Mouse (Mus musculus): ENCODE measurements around the gene G0s2.
A peak's percentile ranks its signal among the peaks of the same experiment; 100 is the strongest.

Gene G0s2

DNA sequence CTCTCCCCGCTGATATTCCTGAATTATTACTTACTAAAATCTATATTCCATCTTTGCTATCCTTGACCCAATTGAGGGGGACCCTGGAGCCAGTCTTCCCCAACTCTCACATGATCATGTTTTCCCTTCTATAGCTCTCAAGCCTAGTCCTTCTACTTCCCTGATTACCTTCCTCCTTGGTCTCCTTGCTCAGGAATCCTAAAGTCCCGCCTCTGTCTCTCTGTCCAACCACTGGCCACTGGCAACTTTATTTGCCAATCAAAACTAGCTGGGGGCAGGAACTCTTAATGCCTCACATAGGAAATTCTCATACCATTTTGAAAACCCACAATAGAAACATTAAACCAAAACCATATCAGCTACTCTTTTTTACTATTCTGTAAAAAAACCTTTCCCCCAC, 8.3 kb upstream of the G0s2 start:
- no peak overlapping the region for H3K4me3 ChIP-seq (replicated peaks; ENCODE audit: low read length)
- H3K36me3 ChIP-seq (ENCODE audit: insufficient read depth, low read length), result no peaks in the 10 kb centered on the region
- TF ChIP-seq POU5F1 (IDR thresholded peaks at IDR 0.05; ENCODE audit: borderline replicate concordance, low read length) (no peak), NANOG (IDR thresholded peaks at IDR 0.05; ENCODE audit: borderline replicate concordance, low read length) (no peak)
- no peaks in the 10 kb centered on the region for H3K9me3 ChIP-seq (ENCODE audit: low read length)
- peaks cover 12% of the 10 kb centered on the region for H3K4me1 ChIP-seq (replicated peaks; ENCODE audit: low read depth, low read length)
- 0 out of 2 replicates have a peak, but pooled peaks cover 3% of the 10 kb centered on the region for H3K27me3 ChIP-seq (ENCODE audit: insufficient read depth, low read length)

DNA sequence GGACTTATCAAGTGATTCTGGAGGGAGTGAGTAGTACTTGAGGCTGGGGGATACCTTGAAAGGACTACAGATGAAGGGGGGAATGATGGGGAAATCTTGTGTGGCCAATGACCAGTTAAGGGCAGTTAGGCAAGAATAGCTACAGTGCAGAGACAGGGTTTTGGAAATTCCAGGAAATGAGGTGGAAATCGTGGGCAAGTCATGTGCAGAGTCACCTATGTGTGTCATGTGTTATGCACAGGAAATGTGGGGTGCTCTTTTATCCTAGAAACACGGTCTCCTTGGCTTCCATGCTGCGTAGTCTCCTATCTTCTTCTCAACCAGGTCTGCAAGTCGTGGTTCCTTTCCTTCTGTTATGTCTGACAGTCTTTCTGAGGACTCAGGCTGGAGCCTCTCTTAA, 6.5 kb upstream of the G0s2 start:
- H3K4me3 ChIP-seq (replicated peaks; ENCODE audit: low read length), result no peak overlapping the region
- no peaks in the 10 kb centered on the region for H3K9me3 ChIP-seq (ENCODE audit: low read length)
- TF ChIP-seq NANOG (IDR thresholded peaks at IDR 0.05; ENCODE audit: borderline replicate concordance, low read length) (no peak), POU5F1 (IDR thresholded peaks at IDR 0.05; ENCODE audit: borderline replicate concordance, low read length) (no peak), CTCF (conservative IDR thresholded peaks at IDR 0.05; ENCODE audit: low read length) (no peak)
- H3K36me3 ChIP-seq (ENCODE audit: insufficient read depth, low read length), result no peaks in the 10 kb centered on the region
- peaks cover 7% of the 10 kb centered on the region; the same call in 1 of the 2 replicates for H3K27me3 ChIP-seq (ENCODE audit: insufficient read depth, low read length)
- H3K4me1 ChIP-seq (replicated peaks; ENCODE audit: low read depth, low read length), result peaks cover 19% of the 10 kb centered on the region

DNA sequence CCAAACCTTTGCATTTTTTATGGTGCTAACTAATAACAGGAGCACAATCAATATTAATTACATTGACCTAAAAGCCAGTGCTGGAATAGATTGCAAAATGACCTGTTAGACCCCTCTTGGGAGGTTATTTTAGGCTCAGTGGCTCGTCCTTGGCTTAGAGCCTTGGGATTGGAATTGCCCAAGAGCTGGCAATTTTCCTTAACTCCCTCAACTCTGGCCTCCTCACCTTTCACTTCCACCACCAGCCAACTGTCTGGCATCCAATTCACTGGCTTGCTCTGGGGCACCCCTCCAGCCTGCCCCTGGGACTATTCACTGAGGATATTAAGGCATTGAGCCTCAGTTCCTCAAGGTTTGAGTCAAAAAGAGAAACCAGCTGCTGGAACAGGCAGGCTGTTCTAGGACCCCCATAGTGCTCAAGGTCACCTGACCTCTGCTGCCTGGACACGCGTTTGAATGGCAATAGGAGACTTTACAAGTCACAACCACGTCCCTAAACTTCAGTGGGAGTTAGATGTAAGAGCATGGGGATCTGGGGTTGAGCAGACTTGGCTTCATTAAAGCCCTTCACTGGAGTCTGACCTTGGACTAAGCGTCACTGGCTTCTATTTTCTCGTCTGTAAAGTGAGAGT, 5.5 kb upstream of the G0s2 start:
- H3K4me1 ChIP-seq (replicated peaks; ENCODE audit: low read depth, low read length), result peaks cover 26% of the 10 kb centered on the region
- H3K4me3 ChIP-seq (replicated peaks; ENCODE audit: low read length), result no peak overlapping the region
- H3K36me3 ChIP-seq (ENCODE audit: insufficient read depth, low read length), result no peaks in the 10 kb centered on the region
- TF ChIP-seq NANOG (IDR thresholded peaks at IDR 0.05; ENCODE audit: borderline replicate concordance, low read length) (no peak), POU5F1 (IDR thresholded peaks at IDR 0.05; ENCODE audit: borderline replicate concordance, low read length) (no peak), CTCF (conservative IDR thresholded peaks at IDR 0.05; ENCODE audit: low read length) (no peak)
- H3K27me3 ChIP-seq (ENCODE audit: insufficient read depth, low read length), result peaks cover 8% of the 10 kb centered on the region; the same call in 1 of the 2 replicates
- H3K9me3 ChIP-seq (ENCODE audit: low read length), result no peaks in the 10 kb centered on the region

DNA sequence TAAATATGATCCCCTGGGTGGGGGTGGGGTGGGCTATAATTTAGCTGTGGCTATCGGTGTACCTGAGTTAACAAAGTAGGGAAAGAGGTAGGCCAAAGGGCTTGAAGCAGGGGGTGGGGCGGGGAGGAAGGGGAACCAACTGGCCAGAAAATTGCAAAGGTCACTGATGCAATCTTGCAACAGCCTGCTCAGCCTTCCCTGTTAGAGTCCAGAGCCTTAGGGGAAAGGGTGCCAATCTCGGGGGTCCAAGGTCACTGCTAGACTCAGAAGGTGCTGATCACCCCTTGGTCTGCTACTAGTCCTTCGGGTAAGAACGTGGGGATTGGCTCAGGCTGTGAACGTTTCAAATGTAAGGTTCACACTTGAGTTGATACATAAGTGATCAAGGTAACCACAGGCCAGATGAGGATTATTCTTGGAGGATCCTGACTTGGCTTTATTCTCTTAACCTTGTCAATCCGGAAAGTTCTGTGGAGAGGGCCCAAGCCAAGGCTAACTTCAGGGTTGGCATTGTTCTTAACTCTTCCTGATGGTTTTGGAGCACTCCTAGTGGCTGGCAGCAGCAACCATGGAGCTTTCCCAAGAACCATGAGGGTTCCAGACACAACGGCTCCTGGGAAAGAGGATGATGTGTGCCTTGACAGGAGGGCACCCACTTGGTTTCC, 1.5 kb upstream of the G0s2 start:
- Histone ChIP-seq H3K9me3 (ENCODE audit: low read length) (no peaks in the 10 kb centered on the region), H3K4me3 (replicated peaks; ENCODE audit: low read length) (no peak overlapping the region), H3K36me3 (ENCODE audit: insufficient read depth, low read length) (no peaks in the 10 kb centered on the region), H3K27me3 (ENCODE audit: insufficient read depth, low read length) (peaks cover 31% of the 10 kb centered on the region), H3K4me1 (replicated peaks; ENCODE audit: low read depth, low read length) (peaks cover 50% of the 10 kb centered on the region)
- no peak for TF ChIP-seq CTCF (conservative IDR thresholded peaks at IDR 0.05; ENCODE audit: low read length)
- no peak for TF ChIP-seq POU5F1 (IDR thresholded peaks at IDR 0.05; ENCODE audit: borderline replicate concordance, low read length)
- TF ChIP-seq NANOG (IDR thresholded peaks at IDR 0.05; ENCODE audit: borderline replicate concordance, low read length), result no peak

DNA sequence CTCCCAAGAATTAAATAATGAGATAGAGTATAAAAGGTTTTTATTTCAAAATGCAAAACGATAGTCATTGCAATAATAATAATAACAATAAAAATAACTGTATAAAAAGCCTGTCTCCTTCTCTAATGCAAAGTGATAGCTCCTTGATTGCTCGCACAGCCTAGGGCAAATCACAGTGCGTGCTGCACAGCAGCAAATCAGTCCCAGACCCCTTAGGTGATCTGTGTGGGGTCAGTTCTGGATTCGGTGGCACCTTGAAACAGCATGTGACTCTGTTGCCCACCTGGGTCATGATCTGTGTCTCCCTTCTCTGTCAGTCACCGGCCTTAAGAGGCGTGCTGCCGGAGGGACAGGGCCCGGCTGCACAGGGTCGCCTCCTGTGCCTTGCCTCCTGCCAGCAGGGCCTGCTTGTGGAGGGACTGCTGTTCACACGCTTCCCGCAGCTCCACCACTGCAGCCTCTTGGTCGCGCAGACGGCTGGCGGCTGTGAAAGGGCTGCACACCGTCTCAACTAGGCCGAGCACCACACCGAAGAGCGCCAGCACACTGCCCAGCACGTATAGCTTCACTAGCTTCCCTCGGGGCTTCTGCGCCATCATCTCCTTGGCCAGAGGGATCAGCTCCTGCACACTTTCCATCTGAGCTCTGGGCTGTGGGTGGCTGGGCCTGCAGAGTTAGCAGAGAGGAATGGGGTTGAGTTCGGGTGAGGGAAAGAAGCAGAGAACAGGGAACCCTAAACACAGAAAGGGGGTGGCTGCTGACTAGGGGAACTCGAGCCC, 691 bp downstream of the G0s2 start:
- Histone ChIP-seq H3K4me1 (replicated peaks; ENCODE audit: low read depth, low read length) (peaks cover 38% of the 10 kb centered on the region), H3K9me3 (ENCODE audit: low read length) (no peaks in the 10 kb centered on the region), H3K27me3 (ENCODE audit: insufficient read depth, low read length) (peaks cover 47% of the 10 kb centered on the region), H3K4me3 (replicated peaks; ENCODE audit: low read length) (peak overlapping the region; percentile 73), H3K36me3 (ENCODE audit: insufficient read depth, low read length) (no peaks in the 10 kb centered on the region)
- TF ChIP-seq NANOG (IDR thresholded peaks at IDR 0.05; ENCODE audit: borderline replicate concordance, low read length), result no peak
- no peak for TF ChIP-seq POU5F1 (IDR thresholded peaks at IDR 0.05; ENCODE audit: borderline replicate concordance, low read length)
- no peak for TF ChIP-seq CTCF (conservative IDR thresholded peaks at IDR 0.05; ENCODE audit: low read length)

DNA sequence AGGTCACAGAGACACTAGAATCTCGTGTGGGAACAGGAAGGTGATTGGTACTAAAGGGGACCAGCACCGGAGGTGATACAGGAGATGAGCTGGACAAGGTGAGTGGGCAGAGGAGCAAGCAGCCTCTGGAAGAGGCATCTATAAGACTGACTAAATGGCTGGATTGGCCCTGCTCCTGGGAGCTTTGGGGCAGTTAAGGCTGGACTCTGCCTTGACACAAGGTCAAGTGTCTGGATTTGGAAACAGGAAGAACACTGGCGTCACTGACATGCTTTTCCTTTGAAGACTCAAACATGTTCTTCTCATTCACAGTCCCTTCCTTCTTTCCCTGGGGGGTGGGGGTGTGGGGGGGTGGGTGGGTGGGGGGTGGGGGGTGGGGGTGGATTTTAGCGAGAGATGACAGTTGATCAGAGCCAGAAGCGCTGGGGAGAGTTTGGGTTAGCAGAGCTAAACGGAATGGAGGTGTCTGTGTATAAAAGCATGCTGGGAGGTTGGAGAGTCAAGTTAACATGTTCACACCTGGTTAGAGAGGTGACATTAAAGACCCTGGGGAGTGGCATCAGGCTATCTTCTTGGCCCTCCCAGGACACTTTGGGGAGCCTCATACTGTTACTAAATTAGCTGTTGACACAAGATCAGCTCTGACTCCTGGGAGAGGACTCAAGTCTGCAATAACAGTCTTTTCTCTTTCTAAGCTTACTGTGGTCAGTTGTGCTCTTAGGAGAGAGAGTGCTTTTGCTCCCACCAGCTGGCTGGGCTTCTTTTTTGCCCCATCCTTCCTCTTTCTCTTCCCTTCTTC, 1.9 kb downstream of the G0s2 start:
- Histone ChIP-seq H3K4me3 (replicated peaks; ENCODE audit: low read length) (no peak overlapping the region), H3K36me3 (ENCODE audit: insufficient read depth, low read length) (no peaks in the 10 kb centered on the region), H3K9me3 (ENCODE audit: low read length) (no peaks in the 10 kb centered on the region), H3K4me1 (replicated peaks; ENCODE audit: low read depth, low read length) (peaks cover 39% of the 10 kb centered on the region), H3K27me3 (ENCODE audit: insufficient read depth, low read length) (peaks cover 53% of the 10 kb centered on the region)
- no peak for TF ChIP-seq NANOG (IDR thresholded peaks at IDR 0.05; ENCODE audit: borderline replicate concordance, low read length)
- no peak for TF ChIP-seq CTCF (conservative IDR thresholded peaks at IDR 0.05; ENCODE audit: low read length)
- TF ChIP-seq POU5F1 (IDR thresholded peaks at IDR 0.05; ENCODE audit: borderline replicate concordance, low read length), result no peak

DNA sequence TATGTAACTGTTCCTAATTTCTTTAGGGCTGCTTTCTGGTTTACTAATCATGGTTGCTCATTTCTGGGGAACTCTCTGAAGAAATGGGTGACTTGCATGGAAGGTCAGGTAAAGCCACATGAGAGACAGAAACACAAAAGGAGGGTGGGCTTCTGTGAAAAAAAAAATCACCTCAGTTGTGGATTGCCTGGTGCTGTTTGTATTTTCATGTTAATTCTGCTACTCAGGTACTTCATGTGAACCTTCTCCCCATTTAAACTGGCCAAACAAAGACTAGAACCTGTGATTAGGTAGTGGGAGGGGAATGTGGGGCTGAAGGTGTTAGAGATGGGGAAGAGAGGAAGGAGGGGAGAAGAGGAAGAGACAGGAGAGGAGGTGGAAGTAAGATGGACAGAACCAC, 7.3 kb downstream of the G0s2 start:
- Histone ChIP-seq H3K36me3 (ENCODE audit: insufficient read depth, low read length) (no peaks in the 10 kb centered on the region), H3K4me1 (replicated peaks; ENCODE audit: low read depth, low read length) (peaks cover 8% of the 10 kb centered on the region), H3K9me3 (ENCODE audit: low read length) (no peaks in the 10 kb centered on the region), H3K27me3 (ENCODE audit: insufficient read depth, low read length) (peaks cover 29% of the 10 kb centered on the region), H3K4me3 (replicated peaks; ENCODE audit: low read length) (no peak overlapping the region)
- TF ChIP-seq POU5F1 (IDR thresholded peaks at IDR 0.05; ENCODE audit: borderline replicate concordance, low read length) (no peak), CTCF (conservative IDR thresholded peaks at IDR 0.05; ENCODE audit: low read length) (no peak), NANOG (IDR thresholded peaks at IDR 0.05; ENCODE audit: borderline replicate concordance, low read length) (peak; percentile 57; the same call in 1 of the 2 replicates)
